Mouse (Mus musculus) adrenal gland, postnatal 36 days (tissue): ENCODE data around the gene Gse1. TPM values are rescaled to one million over a fixed set of nuclear protein-coding genes. Genes with fewer than 3 reads are reported as not detected.

Experiments used
- DNase-seq, 2 experiments: peaks; one replicate each; pipeline ENCODE4 v3.0.0; 2021; ENCODE audit warnings: mixed read lengths in 1 of 2
- total RNA-seq, 2 experiments: library from RNA; stranded (reverse); gene quantifications; 2 replicates each; pipeline ENCODE4 v1.2.3; 2021

Gse1 gene
- total RNA-seq, 2 experiments from 2014 or later: 25.9 to 30.2 TPM

DNA sequence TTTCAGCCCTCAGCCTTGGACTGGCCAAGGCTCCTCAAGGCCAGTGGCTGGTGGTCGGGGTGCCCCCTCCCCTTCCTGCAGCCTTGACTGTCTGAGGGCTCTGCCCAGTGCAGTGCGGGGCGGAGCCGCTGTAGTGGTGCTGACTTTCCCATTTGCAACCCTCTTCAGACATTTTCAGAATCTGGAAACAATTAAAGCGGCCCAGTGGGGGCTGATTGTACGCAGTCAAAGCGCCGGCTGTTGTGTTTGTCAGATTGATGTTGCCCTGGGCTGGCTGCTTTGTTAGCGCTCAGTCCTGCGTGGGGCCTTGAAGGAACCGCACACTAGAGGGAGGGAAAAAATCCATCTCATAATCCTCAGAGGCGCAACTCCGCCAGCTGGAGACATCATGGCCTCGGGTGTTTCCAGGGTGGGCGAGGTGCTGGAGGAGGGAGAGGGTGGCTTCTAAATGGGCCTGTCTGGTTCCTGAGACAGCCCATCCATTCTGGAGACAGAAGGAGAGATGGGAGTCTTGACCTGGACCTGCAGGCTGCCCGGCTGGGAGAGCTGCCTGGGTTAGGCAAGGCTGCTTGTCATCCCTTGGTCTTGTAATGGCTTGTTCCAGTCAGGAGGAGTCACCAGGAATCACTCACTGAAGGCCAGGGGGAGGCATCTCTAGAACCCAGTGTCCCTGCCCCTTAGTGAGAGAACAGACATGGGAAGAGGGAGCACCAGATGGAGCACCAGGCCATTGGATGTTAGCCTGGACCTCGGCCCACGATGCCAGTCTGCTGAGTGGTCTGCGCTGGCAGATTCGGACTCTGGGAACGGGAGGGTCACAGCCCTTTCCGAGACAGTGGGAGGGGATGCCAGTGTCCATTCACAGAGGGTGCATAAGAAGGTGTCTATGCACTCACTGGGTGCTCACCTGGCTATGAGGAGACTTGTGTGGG, 70.6 kb downstream of the Gse1 start:
- no peak for DNase-seq

- DNase-seq: peak; percentile 83 to 85
Measured at GRCm38 (mm10) chr8:120300601-120301141, 72.4 kb downstream of the Gse1 start.

DNA sequence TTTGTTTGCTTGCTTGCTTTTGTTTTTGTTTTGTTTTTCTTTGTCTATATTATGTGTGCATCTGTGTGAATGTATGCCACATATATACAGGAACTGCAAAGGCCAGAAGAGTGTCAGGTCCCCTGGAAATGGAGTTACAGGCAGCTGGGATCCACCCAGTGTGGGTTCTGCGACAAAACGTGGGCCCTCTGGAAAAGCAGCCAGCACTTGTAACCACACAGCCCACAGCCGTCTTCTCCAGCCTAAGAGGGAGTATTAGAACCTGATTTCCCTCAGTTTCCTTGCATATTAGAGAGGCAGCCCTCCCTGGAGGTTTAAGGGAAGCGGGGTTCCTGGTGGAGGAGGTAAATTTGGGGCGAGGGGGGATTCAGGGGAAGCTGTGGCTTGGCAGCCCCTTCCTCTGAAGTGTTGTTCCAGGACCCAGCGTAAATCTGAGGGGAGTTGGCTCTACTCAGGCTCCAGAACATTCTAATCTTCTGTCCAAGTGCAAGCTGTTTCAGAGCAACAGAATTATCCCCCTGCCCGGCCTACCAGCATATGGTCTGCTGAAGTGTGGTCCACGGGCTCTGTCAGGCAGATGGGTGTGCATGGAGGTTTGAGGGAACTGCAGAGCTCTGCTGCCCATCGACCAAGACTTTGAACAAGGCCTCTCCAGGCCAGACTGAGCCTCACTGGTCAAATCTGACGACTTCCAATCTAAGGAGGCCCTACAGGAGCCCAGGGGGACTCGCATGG, 74.9 kb downstream of the Gse1 start:
- no peak for DNase-seq

- no peak for DNase-seq
Measured at GRCm38 (mm10) chr8:120304097-120304496, 75.8 kb downstream of the Gse1 start.

DNA sequence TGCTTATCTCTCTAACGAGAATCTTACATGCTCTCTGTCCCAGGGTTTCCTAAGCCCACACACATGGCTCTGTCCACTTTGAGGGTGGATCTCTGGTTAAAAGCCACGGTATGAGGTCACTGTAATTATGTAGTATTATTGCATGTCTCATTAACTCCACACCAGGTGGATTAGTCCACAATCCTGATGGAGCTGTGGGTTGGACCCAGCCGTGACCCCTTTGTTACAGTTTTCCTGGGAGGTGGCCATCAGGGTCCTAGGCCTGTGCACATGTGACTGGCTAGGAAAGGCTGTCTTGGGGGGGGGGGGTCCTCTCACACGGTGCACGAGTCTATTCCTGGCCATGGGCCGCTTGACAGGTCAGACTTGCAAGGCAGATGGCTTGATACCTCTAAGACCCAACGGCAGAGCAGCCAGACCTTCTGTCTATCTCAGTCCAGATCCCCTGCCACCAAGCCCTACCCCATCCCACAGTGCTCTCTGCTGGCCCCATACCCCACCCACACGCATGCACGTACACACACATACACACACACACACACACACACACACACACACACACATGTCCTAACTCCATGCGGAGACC, 77.6 kb downstream of the Gse1 start:
- no peak for DNase-seq

- no peak for DNase-seq
Measured at GRCm38 (mm10) chr8:120307103-120307502, 78.8 kb downstream of the Gse1 start.

DNA sequence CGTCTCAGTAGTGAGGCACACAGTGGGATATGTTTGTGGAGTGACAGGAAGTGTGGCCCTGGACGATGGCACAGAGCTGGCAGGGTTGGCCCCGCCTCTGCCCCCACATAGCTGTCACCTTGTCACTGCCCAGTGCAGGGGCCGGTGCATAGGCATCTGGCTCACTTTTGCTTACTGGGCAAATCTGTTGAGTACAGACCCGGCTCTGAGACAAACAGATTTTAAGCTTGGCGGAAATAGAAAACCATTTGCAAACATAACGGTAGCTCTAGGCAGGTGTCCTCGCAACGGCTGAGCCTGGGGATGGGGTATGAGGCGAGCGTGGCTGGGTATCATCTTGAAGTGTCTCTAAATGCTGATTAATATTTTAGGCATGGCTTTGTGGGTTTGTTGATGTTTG, 79.3 kb downstream of the Gse1 start:
- DNase-seq: no peak

DNA sequence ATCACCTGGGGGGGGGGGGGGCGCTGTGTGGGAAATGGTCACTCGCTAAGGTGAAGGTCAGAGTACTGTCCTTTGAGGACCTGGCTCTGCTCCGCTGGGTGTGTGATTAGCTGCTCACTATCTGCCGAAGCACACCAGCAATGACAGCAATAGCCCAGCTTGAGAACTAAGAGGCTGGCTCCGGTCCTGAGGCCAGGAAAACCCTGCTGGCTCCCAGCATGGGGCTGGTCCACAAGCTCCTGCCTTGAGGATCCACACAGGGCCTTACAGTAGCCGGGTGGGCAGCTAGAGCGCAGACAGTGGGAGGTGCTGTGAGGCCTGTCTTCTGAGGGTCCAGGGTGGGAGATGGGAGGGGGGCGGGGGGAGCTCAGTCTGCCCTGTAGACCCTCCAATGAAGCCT, 79.9 kb downstream of the Gse1 start:
- no peak for DNase-seq

GRCm38 (mm10) chr8:120308553-120308952, 80.3 kb downstream of the Gse1 start:
- DNase-seq: peak; percentile 63 to 64

DNA sequence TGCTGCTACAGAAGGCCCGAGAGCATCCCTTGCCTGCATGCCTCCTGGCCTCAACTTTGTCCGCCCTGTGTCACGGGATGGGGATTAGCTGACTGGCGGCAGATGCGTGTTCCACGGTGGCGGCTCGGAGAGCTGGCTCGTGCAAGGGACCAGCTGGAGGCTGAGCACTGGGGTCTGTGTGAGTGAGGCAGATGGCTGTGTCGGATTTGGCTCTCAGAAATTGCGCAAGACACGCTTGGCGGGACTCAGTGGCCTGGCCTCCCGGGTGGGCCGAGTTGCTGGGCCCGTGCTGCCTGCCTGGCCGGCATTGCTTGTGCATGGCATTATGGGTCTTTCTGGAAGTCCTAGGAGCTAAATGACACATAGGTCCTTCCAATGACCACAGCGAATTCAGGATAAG, 81.1 kb downstream of the Gse1 start:
- peak in 1 of 2 experiments; percentile 49 for DNase-seq

DNA sequence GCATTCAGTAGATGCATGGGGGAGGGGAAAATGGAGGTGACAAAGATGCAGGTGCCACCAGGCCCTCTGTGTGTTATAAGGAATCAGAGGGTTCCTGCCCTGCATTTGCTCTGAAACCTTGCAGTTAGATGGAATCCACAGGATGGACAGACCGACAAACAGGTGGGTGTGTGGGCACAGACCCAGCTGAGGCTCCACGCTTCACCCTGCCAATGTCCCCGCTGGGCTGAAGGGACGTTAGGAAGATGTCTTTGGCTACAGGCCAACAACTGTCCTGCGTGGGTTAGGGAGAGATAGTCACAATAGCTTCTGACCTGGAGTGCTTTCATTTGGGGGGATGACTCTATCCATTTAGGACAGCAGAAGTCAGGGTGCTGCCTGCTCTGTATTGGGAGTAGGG, 81.8 kb downstream of the Gse1 start:
- DNase-seq: no peak

GRCm38 (mm10) chr8:120312452-120312851, 84.2 kb downstream of the Gse1 start:
- DNase-seq: no peak

- peak; percentile 61 to 69 for DNase-seq
Measured at GRCm38 (mm10) chr8:120313674-120314073, 85.4 kb downstream of the Gse1 start.

- no peak for DNase-seq
Measured at GRCm38 (mm10) chr8:120314932-120315331, 86.7 kb downstream of the Gse1 start.

DNA sequence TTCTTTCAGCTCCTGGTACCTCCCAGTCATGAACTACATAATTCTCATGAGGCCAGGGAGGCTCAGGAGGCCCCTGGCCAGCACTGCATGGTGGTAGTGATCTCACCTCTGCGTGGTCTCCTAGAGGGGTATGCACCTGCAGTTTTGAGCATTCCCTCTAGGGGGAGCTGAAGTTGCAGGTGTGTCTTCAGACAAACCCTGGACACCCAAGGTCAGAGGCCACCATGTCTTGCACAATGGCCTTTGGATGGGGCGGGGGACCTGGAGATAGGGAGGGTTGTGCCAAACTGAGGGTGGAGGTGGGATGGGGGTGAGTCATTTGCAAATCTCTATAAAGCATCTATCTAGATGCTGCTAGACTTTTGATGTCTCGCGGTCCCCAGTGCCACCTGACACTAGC, 87.4 kb downstream of the Gse1 start:
- DNase-seq: no peak

DNA sequence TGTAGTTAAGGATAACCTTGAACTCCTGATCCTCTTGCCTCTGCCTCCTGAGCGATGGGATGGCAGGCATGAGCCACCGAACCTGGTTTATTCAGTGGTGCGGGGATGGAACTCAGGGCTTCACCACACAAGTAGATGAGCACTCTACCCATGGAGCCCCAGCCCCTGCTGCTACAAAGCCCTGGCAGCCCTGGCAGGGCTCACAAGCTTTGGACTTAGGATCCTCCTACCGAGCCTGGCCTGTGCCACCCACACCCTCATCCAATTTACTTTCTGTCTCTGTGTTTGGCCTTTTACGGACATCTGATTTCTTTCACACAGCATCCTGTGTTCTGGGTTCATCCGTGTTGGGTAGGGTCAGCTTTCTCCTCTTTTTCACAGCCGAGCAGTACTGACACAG, 88.5 kb downstream of the Gse1 start:
- no peak for DNase-seq

- DNase-seq: no peak
Measured at GRCm38 (mm10) chr8:120317118-120317824, 89.0 kb downstream of the Gse1 start.

- peak; percentile 77 to 78 for DNase-seq
Measured at GRCm38 (mm10) chr8:120318476-120318991, 90.3 kb downstream of the Gse1 start.

- DNase-seq: peak; percentile 84 to 90
Measured at GRCm38 (mm10) chr8:120319449-120319848, 91.2 kb downstream of the Gse1 start.

- no peak for DNase-seq
Measured at GRCm38 (mm10) chr8:120320146-120320545, 91.9 kb downstream of the Gse1 start.

GRCm38 (mm10) chr8:120321724-120322123, 93.5 kb downstream of the Gse1 start:
- peak in 1 of 2 experiments; percentile 63 for DNase-seq
